Mouse (Mus musculus) frontal cortex, adult (tissue): ENCODE data around the gene Ankrd37.

Experiments used
- ATAC-seq: cut with Nextera tagmentation; 2 replicates; pipeline ENCODE4 v1.9.2; 2017; ENCODE audit warnings: mild to moderate bottlenecking, moderate library complexity, mixed read lengths; ENCODE audit not compliant: low TSS enrichment

Gene Ankrd37

DNA sequence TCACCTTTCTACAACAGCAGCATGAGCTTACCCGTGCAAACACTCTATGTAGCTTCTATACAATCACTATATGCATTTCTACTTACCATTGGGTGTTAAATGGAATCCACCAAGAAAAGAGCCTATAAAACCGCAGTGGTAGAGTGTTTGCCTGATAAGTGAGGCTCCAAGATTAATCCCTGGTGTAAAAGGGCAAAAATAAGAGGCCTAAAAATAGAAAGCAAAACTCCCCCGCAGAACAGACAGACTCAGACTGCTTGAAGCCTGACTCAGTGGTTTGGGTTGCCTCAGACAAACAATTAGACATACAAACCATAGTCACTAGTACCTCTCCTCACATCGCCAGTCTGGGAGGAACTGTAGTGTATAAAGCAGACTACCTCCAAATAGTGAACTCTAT lies at the start of gene Ankrd37:
Gene Ankrd37, minus strand, starts transcription at position 112 of the 400 bp plus-strand sequence.
- no peak for ATAC-seq

- ATAC-seq: peak; percentile 79
Observed at GRCm38 (mm10) chr8:46040260-46040659, 34.8 kb upstream of the Ankrd37 start.

DNA sequence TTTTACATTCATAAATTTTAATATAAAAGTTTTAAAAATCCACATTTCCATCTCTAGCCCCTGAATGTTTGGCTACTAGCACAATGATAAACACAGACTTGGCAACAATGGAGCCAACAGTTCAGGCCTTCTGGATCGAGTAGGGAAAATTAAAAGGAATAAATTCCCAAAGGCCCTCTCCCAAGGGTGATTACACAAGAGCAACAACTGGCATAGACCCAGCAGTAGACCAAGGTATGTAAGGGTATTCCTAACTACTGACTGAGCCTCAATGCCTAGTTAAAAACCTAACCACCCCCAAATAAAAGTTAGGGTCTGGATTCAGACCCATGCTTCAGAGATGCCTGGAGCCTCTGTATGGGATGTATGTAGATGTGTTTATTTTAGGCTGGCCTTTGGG lies 34.2 kb upstream of the Ankrd37 start:
- ATAC-seq: no peak

DNA sequence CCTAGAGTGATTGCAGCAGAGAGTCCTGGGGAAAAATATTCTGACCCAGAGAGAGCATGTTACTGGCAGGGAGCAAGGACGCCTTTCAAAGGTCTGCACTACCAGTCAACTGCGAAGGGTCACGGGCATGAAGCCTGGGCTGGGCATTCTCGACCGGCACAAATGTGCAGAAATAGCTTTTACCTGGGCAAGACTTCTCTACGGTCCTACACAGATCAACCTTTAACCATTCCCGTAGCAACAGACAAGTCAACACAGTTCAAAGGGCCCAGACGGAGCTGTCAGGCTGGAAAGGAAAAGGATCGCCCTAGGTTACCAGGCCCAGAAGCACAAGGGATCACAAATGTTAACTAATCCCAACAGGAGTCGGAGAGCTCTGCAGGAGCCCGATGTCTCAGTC lies 30.7 kb upstream of the Ankrd37 start:
- ATAC-seq: no peak

- ATAC-seq: no peak
Observed at GRCm38 (mm10) chr8:46024392-46024791, 18.9 kb upstream of the Ankrd37 start.

GRCm38 (mm10) chr8:46022758-46023157 lies 17.3 kb upstream of the Ankrd37 start:
- ATAC-seq: no peak

GRCm38 (mm10) chr8:46022203-46022602 lies 16.7 kb upstream of the Ankrd37 start:
- peak; percentile 44 for ATAC-seq

- peak; percentile 75 for ATAC-seq
Observed at GRCm38 (mm10) chr8:46010746-46011680, 5.5 kb upstream of the Ankrd37 start.

GRCm38 (mm10) chr8:46010306-46010705 lies 4.8 kb upstream of the Ankrd37 start:
- ATAC-seq: peak; percentile 51

GRCm38 (mm10) chr8:46007050-46007672 lies 1.7 kb upstream of the Ankrd37 start:
- ATAC-seq: no peak

- ATAC-seq: peak; percentile 94
Observed at GRCm38 (mm10) chr8:45999784-46000705, 5.5 kb downstream of the Ankrd37 start.

DNA sequence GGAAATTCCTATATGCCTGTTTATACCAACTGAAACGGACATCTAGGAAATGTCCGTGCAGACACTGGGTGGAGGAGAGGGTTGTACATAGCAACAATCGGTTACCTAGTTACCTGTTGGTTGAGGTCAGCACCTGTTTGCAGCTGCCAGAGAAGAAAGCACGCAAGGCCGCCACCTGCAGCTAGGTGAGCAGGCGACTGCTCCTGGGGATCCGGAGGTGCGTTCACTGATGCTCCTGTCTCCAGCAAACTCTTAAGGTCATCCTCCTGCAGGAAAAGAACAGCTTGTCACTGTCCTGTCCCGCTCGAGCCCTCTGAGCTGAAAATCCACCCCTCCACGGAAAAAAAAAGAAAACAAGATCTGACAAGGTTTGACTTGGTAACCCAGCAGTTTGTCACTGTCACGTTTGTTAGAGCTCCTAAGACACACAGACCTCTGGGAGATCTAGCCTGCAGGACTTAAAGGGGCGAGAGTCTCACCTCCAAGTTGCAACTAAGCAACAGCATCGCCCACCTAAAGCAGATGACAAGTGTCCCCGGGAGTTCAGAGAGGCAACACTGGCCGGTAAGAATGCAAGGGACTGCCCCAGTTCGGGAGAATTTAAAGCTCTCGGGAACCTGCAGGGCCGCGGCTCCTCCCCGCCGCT lies 6.2 kb downstream of the Ankrd37 start, which contains the start of gene Lrp2bp:
Gene Lrp2bp, plus strand, starts transcription at position 166 of the 646 bp plus-strand sequence.
- ATAC-seq: peak; percentile 47

DNA sequence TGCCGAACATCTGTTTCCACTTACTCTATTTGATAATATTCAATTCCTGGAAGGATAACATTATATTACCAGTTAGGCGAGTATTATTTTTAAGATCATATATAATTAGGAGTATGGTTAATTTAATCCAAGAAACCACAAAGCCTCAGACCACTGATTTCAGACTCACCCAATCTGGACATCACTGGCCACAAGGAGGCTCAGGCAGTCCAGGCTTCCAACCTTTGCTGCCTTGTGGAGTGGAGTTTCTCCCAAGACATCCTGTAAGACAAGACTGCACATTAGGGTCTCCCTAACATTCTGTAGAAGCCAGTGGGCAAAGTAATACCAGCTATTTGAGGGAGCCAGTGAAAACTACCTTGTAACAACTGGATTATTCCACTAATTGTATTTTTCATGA lies 7.3 kb downstream of the Ankrd37 start:
- no peak for ATAC-seq

- ATAC-seq: no peak
Observed at GRCm38 (mm10) chr8:45995576-45995975, 9.9 kb downstream of the Ankrd37 start.

DNA sequence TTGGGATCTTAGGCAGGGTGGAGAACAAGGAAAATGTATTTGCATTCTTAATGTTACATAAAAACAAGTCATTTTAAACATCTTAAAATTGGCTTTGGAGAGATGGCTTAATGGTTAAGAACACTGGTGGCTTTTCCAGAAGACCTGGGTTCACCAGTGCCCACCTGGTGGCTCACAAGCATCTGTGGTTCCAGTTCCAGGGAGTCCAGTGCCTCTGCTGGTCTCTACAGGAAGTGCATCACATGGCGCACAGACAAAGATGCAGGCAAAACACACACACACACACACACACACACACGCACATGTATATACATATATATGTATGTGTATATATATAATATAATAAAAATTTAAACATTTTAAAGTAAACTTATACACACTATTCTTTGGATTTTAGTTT lies 11.4 kb downstream of the Ankrd37 start:
- ATAC-seq: no peak

GRCm38 (mm10) chr8:45990631-45991310 lies 14.7 kb downstream of the Ankrd37 start:
- ATAC-seq: no peak

GRCm38 (mm10) chr8:45988189-45988588 lies 17.3 kb downstream of the Ankrd37 start:
- no peak for ATAC-seq

- no peak for ATAC-seq
Observed at GRCm38 (mm10) chr8:45986665-45987064, 18.8 kb downstream of the Ankrd37 start.

- ATAC-seq: peak; percentile 29
Observed at GRCm38 (mm10) chr8:45975837-45976468, 29.6 kb downstream of the Ankrd37 start.

DNA sequence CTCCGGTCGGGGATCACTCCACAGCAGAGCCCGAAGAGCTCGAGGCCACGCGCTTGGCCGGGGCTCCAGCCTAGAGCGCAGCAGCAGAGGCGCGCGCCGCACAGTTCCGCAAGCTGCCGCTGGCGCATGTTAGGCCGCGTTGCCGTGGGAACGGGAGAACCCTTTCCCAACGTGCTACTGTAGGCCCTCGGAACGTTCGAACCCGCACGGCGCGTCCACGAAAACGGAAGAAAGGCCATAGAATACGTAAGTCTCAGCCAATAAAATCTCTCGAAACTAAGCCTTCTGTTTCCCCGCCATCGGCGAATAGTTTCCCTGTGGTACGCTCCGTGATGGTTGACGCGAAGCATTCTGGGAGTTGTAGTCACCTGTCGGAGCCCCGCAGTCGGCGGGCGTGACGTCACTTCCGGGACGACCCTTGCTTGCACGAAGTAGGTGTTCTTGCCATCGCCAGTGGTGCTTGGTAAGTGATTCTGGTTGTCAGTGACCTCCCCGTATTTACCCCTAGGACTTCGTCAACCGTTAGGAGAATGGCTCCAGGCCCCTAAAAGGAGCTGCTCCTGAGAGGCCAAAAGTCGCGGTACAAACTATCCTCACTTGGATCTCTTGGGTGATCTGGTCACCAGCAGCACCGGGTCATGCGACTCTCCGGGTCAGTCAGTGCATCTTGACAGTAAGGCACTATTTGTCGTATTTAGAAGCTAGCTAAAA lies 30.2 kb downstream of the Ankrd37 start, which contains the start of the genes 1700029J07Rik and Ufsp2:
Gene 1700029J07Rik, minus strand, starts transcription at position 127 of the 711 bp plus-strand sequence.
Gene Ufsp2, plus strand, starts transcription at position 403 of the 711 bp plus-strand sequence.
- peak; percentile 98 for ATAC-seq
